ENCODE assay signal across 8 mouse cellular contexts in genomic region chr5:110808821-110809666, GRCm38 (mm10). TPM values are rescaled to one million over a fixed set of nuclear protein-coding genes. Genes with fewer than 3 reads are reported as not detected.
DNase-seq lines count a peak whose midpoint lies in the region; ATAC-seq and TF ChIP-seq lines count a peak whose summit lies in the region.

No protein-coding gene starts in this region.

- H3K4me3 ChIP-seq in forebrain, embryonic 13.5 days, result peak overlapping the region; percentile 94
- H3K4me3 ChIP-seq in liver, embryonic 16.5 days (ENCODE audit: low read depth, low read length), result peak overlapping the region; percentile 90
- peak overlapping the region; percentile 94 for H3K4me3 ChIP-seq in olfactory bulb, adult 2 months (ENCODE audit: insufficient read depth, low read depth, low read length)

- no peaks in the 10 kb centered on the region for H3K27me3 ChIP-seq in forebrain, embryonic 13.5 days
- no peaks in the 10 kb centered on the region for H3K27me3 ChIP-seq in liver, embryonic 16.5 days (ENCODE audit: control insufficient read depth, insufficient read depth, low read depth, low read length)

- peak overlapping the region; percentile 99 for H3K4me2 ChIP-seq in forebrain, embryonic 13.5 days
- peak overlapping the region; percentile 80 for H3K4me2 ChIP-seq in liver, embryonic 16.5 days (ENCODE audit: low read depth, low read length)

- intact Hi-C loops in left cerebral cortex, postnatal 4 days (cut with DNase I), result no loop called here
- intact Hi-C loops in left cerebral cortex, postnatal 14 days (cut with DNase I), result no loop called here

- peak overlapping the region; percentile 98 for H3K9ac ChIP-seq in forebrain, embryonic 13.5 days
- peak overlapping the region; percentile 100 for H3K9ac ChIP-seq in liver, embryonic 16.5 days (ENCODE audit: low read depth, low read length)

- DNase-seq in left cerebral cortex, postnatal 4 days, result peak; percentile 30
- no peak for DNase-seq in left cerebral cortex, postnatal 14 days (ENCODE audit: low spot score in 2 of 2)
- DNase-seq in brain, embryonic 14.5 days (ENCODE audit: low read depth), result peak; percentile 35
- DNase-seq in induced T-regulatory cell, adult 2 months (ENCODE audit: low read depth), result peak; percentile 70
- DNase-seq in layer of hippocampus, adult 9-10 months (ENCODE audit: low spot score), result no peak

- ATAC-seq in forebrain, embryonic 13.5 days, result no peak
- ATAC-seq in liver, embryonic 16.5 days (ENCODE audit: low read depth), result no peak

- H3K9me3 ChIP-seq in forebrain, embryonic 13.5 days (replicated peaks), result no peaks in the 10 kb centered on the region
- no peaks in the 10 kb centered on the region for H3K9me3 ChIP-seq in liver, embryonic 16.5 days (replicated peaks; ENCODE audit: control insufficient read depth, low read length)

- peaks cover 33% of the 10 kb centered on the region for H3K36me3 ChIP-seq in forebrain, embryonic 13.5 days (ENCODE audit: poor library complexity, severe bottlenecking)
- peaks cover 10% of the 10 kb centered on the region for H3K36me3 ChIP-seq in liver, embryonic 16.5 days (ENCODE audit: control insufficient read depth, insufficient read depth)

- WGBS in forebrain, embryonic 13.5 days, result 1% methylated on average over 27 of the region's 27 CpGs
- 2% methylated on average over 27 of the region's 27 CpGs for WGBS in liver, embryonic 16.5 days (ENCODE audit: insufficient replicate concordance)
- under 1% methylated on average over 27 of the region's 27 CpGs for WGBS in olfactory bulb, adult 2 months

- peak overlapping the region; percentile 91 for H3K27ac ChIP-seq in forebrain, embryonic 13.5 days
- H3K27ac ChIP-seq in liver, embryonic 16.5 days (ENCODE audit: low read length), result peak overlapping the region; percentile 96
- H3K27ac ChIP-seq in olfactory bulb, adult 2 months (ENCODE audit: insufficient read depth, low read depth, low read length), result no peak overlapping the region; the same call in 1 of the 2 replicates

- H3K4me1 ChIP-seq in forebrain, embryonic 13.5 days, result peaks cover 47% of the 10 kb centered on the region
- peaks cover 49% of the 10 kb centered on the region for H3K4me1 ChIP-seq in liver, embryonic 16.5 days (ENCODE audit: control insufficient read depth, low read depth, low read length)
- H3K4me1 ChIP-seq in olfactory bulb, adult 2 months (ENCODE audit: control insufficient read depth, insufficient read depth, low read length), result peaks cover 23% of the 10 kb centered on the region

- TF ChIP-seq POLR2A in brain, embryonic 14.5 days (IDR thresholded peaks at IDR 0.05; ENCODE audit: borderline replicate concordance, extremely low read depth, insufficient read depth, insufficient read length, poor library complexity, severe bottlenecking), result no peak
- no peak for TF ChIP-seq POLR2A in olfactory bulb, adult 2 months (IDR thresholded peaks at IDR 0.05; ENCODE audit: insufficient read depth, low read depth, low read length)

- no peak for TF ChIP-seq CTCF in brain, embryonic 14.5 days (IDR thresholded peaks at IDR 0.05; ENCODE audit: borderline replicate concordance, extremely low read depth, insufficient read depth, insufficient read length)
- no peak for TF ChIP-seq CTCF in olfactory bulb, adult 2 months (IDR thresholded peaks at IDR 0.05; ENCODE audit: insufficient read depth, low read depth, low read length)

RNA-seq across cellular contexts. Expression of gene Ulk1, which starts 0.9 kb away (rescaled TPM):
- total RNA-seq in left cerebral cortex, postnatal 4 days (2021), result 100 to 1,000 TPM in 1 of 2 experiments, 10 to 100 TPM in 1; 94.5 to 101 TPM
- 10 to 100 TPM; 67.6 to 70.6 TPM for total RNA-seq in left cerebral cortex, postnatal 14 days (2021)
- polyA plus RNA-seq in brain, embryonic 14.5 days (2012; rRNA removed), result 93.5 and 118 TPM in 2 replicates
- 32.4 and 38.2 TPM in 2 replicates for polyA plus RNA-seq in forebrain, embryonic 13.5 days (2015; fragmentation: Nextera tagmentation; extraction: Ambion mirVana)
- 12.5 and 13.7 TPM in 2 replicates for polyA plus RNA-seq in liver, embryonic 16.5 days (2015; fragmentation: Nextera tagmentation; extraction: Ambion mirVana)
- not detected in 2 replicates for polyA plus RNA-seq in olfactory bulb, adult 2 months (2012; ENCODE audit: insufficient read depth, insufficient read length, low replicate concordance, missing spikeins)

RNA-seq across cellular contexts. Expression of gene Pus1, which starts 28.6 kb away (rescaled TPM):
- 10 to 100 TPM; 18.7 to 20.3 TPM for total RNA-seq in left cerebral cortex, postnatal 4 days (2021)
- 10 to 100 TPM; 18.3 to 21.2 TPM for total RNA-seq in left cerebral cortex, postnatal 14 days (2021)
- 20.6 TPM in 2 replicates for polyA plus RNA-seq in brain, embryonic 14.5 days (2012; rRNA removed)
- polyA plus RNA-seq in forebrain, embryonic 13.5 days (2015; fragmentation: Nextera tagmentation; extraction: Ambion mirVana), result 27.3 and 27.7 TPM in 2 replicates
- polyA plus RNA-seq in liver, embryonic 16.5 days (2015; fragmentation: Nextera tagmentation; extraction: Ambion mirVana), result 24.5 and 24.6 TPM in 2 replicates
- polyA plus RNA-seq in olfactory bulb, adult 2 months (2012; ENCODE audit: insufficient read depth, insufficient read length, low replicate concordance, missing spikeins), result not detected in 2 replicates

RNA-seq across cellular contexts. Expression of gene Hscb, which starts 30.5 kb away (rescaled TPM):
- total RNA-seq in left cerebral cortex, postnatal 4 days (2021), result 1 to 10 TPM; 6.3 to 8.0 TPM
- total RNA-seq in left cerebral cortex, postnatal 14 days (2021), result 10 to 100 TPM in 1 of 2 experiments, 1 to 10 TPM in 1; 9.2 to 12.2 TPM
- 7.9 and 9.0 TPM in 2 replicates for polyA plus RNA-seq in brain, embryonic 14.5 days (2012; rRNA removed)
- polyA plus RNA-seq in forebrain, embryonic 13.5 days (2015; fragmentation: Nextera tagmentation; extraction: Ambion mirVana), result 15.6 and 16.9 TPM in 2 replicates
- polyA plus RNA-seq in liver, embryonic 16.5 days (2015; fragmentation: Nextera tagmentation; extraction: Ambion mirVana), result 58.5 and 59.1 TPM in 2 replicates
- not detected in 2 replicates for polyA plus RNA-seq in olfactory bulb, adult 2 months (2012; ENCODE audit: insufficient read depth, insufficient read length, low replicate concordance, missing spikeins)

RNA-seq across cellular contexts. Expression of gene Chek2, which starts 30.7 kb away (rescaled TPM):
- total RNA-seq in left cerebral cortex, postnatal 4 days (2021), result 1 to 10 TPM; 2.6 to 3.0 TPM
- total RNA-seq in left cerebral cortex, postnatal 14 days (2021), result 1 to 10 TPM; 1.4 to 1.6 TPM
- polyA plus RNA-seq in brain, embryonic 14.5 days (2012; rRNA removed), result 6.3 and 12.2 TPM in 2 replicates
- 25.9 and 28.9 TPM in 2 replicates for polyA plus RNA-seq in forebrain, embryonic 13.5 days (2015; fragmentation: Nextera tagmentation; extraction: Ambion mirVana)
- polyA plus RNA-seq in liver, embryonic 16.5 days (2015; fragmentation: Nextera tagmentation; extraction: Ambion mirVana), result 29.3 and 34.2 TPM in 2 replicates
- not detected in 2 replicates for polyA plus RNA-seq in olfactory bulb, adult 2 months (2012; ENCODE audit: insufficient read depth, insufficient read length, low replicate concordance, missing spikeins)

RNA-seq across cellular contexts. Expression of gene Ep400, which starts 38.5 kb away (rescaled TPM):
- total RNA-seq in left cerebral cortex, postnatal 4 days (2021), result 100 to 1,000 TPM; 121 to 122 TPM
- total RNA-seq in left cerebral cortex, postnatal 14 days (2021), result 10 to 100 TPM; 84.8 to 89.3 TPM
- 46.4 and 78.0 TPM in 2 replicates for polyA plus RNA-seq in brain, embryonic 14.5 days (2012; rRNA removed)
- 50.1 and 62.3 TPM in 2 replicates for polyA plus RNA-seq in forebrain, embryonic 13.5 days (2015; fragmentation: Nextera tagmentation; extraction: Ambion mirVana)
- 21.8 and 25.1 TPM in 2 replicates for polyA plus RNA-seq in liver, embryonic 16.5 days (2015; fragmentation: Nextera tagmentation; extraction: Ambion mirVana)
- not detected in 2 replicates for polyA plus RNA-seq in olfactory bulb, adult 2 months (2012; ENCODE audit: insufficient read depth, insufficient read length, low replicate concordance, missing spikeins)

Comparison
In these comparisons a context has a peak if more than half of its experiments do, and no peak if none do; other contexts are left out.
1. DNase-seq: peak in left cerebral cortex, postnatal 4 days (single experiment), brain, embryonic 14.5 days (single experiment) and induced T-regulatory cell, adult 2 months (single experiment); none in left cerebral cortex, postnatal 14 days (0 of 2) and layer of hippocampus, adult 9-10 months (single experiment).
2. RNA of gene Pus1, which starts 28.6 kb away (polyA plus RNA-seq): 27.3 to 27.7 TPM in forebrain, embryonic 13.5 days, 24.5 to 24.6 TPM in liver, embryonic 16.5 days and 20.6 TPM in brain, embryonic 14.5 days; not detected in olfactory bulb, adult 2 months; every median in the first group is over 10 times any median in the second.
3. Peak in every context shown above with its lines, with median percentiles within 50 percentile points of each other: H3K4me3 ChIP-seq.